Mouse (Mus musculus) lung, postnatal 0 days (tissue): Measurements from ENCODE around the gene Ccr1l1.

Experiments used
- CTCF ChIP-seq: IDR thresholded peaks from 2 replicates; pipeline ENCODE4 v1.5.1; 2016; ENCODE audit warnings: antibody characterized with exemption, mild to moderate bottlenecking
- EP300 ChIP-seq: IDR thresholded peaks from 2 replicates; pipeline ENCODE4 v1.6.1; 2016; ENCODE audit warnings: antibody characterized with exemption, mild to moderate bottlenecking, control low read depth

DNA sequence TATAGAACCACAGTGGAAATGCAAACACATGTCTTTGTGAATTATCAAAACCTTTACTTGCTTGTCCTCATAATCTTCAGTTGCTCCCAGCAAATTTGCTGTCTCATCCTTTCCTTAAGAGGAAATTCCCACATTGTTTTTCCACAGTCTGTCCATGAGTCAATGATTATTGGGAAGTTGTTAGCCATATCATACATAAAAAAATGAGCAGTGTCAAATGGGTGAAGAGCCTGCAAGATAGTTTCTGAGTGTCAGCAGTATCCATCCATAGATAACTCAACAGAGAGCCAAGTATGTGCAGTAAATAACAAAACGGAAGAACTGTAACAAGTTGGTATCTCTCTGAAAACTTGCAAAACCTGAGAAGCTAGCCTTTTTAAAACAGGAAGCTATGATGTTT lies 43.5 kb upstream of the Ccr1l1 start, which contains the start of gene Ccr3:
- TF ChIP-seq CTCF (no peak), EP300 (no peak)
